Mouse (Mus musculus) fibroblast of lung, adult 2 months (primary cell): ENCODE measurements around the gene Entpd7.

Source experiments
- DNase-seq: peaks from one replicate; pipeline ENCODE4 v3.0.0-alpha.2; 2011; ENCODE audit warnings: low read depth

Gene Entpd7

DNA sequence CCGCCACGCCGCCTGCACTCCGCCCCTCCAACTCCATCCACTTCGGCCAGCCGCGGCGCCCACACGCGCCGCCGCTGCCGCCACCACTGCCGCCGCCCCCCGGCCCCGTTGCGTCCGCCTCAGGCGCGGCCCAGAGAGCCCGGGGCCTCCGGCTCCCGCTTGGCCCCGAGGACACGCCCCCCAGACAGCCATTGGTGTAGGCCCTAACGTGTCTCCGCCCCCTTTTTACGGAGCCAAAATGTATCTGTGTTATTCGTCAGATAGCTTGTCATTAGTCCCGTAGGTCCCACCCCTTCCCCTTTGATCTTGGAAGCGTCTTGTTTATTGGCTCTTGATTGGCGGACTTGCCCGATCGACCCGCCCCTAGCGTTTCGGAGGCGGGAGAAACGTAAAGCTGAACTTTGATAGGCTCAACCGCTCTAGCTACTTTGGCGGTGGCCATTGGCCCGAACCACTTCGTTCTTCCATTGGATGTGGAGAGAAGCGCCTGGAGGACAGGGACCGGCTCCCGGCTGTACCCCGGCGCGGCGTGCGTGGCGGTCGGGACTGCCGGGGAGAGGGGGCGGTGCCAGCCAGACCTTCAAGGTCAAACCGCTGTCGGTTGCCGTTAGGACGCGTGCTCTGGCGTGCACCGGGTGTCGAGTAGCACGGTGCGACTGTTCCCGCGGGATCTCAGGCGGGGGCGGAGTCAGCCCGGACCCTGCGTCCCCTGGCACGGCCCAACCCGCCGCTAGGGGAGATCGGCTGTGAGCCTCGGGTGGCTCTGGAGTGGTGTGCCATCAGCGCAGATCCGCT lies 14.5 kb upstream of the Entpd7 start, which contains the start of gene Slc25a28:
TSS of gene Slc25a28 (minus strand) at position 152 of the 795 bp plus-strand sequence.
- peak; percentile 99 for DNase-seq

DNA sequence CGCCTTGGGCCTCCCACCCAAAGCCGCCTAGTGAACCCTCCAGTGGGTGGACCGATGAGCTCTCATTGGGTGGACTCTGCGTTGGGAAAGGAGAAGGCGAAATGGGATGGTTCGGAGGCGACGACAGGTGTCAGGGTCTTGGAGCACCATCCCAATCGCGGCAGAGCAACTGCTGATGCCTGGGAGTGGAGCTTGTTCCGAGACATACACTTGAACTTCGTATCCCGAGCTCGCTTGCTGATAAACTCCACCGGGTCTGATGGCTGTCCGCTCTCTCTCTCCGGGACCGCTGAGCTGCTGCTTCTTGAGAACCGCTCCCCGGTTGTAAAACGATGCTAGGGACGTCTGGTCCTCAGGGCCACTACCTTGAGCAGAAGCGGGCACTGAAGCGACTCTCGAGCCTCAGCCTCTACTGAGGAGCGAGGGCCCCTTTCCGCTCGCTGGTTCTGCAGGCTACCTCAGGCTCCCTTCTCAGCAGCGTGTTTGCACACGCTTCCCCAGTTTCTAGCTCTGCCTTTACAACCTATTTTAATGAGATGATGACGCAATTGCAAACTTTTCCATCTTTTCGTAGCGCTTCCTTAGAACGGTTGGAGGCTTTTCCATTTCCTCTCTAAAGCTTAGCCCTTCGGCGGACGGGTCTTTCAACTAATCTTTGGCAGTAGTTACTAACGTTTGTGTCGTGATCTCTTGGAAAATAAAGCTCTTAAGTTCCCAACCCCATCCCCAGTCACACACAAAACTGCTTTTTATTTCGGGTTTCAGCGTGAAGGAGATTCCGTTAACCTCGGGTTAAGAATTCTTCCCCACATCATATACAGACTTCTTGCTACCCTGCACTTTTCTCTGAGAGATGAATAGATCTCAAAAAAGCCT lies 13.7 kb upstream of the Entpd7 start:
- DNase-seq, result no peak

DNA sequence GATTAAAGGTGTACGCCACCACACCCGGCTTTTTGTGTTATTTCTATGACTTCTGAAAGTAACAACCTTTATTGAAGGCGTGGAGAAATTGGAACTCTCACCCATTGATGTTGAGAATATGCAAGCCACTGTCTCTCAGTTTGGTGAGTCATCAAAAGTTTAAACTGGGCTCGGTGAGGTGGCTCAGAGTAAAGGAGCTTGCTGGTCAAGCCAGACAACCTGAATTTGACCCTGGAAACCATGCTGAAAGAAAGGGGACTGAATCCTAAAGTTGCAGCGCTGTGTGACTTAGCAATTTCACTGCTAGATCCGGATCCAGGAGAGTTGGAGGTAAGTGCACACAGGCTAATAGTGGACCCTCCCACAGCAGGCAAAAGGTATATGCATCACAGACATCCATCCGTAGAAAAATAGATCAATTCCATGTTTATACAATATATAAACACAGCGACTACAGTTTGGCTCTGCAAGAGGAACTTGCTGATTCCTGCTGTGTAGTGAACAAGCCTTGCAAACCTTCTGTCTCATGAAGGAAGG lies 10.9 kb upstream of the Entpd7 start:
- no peak for DNase-seq

DNA sequence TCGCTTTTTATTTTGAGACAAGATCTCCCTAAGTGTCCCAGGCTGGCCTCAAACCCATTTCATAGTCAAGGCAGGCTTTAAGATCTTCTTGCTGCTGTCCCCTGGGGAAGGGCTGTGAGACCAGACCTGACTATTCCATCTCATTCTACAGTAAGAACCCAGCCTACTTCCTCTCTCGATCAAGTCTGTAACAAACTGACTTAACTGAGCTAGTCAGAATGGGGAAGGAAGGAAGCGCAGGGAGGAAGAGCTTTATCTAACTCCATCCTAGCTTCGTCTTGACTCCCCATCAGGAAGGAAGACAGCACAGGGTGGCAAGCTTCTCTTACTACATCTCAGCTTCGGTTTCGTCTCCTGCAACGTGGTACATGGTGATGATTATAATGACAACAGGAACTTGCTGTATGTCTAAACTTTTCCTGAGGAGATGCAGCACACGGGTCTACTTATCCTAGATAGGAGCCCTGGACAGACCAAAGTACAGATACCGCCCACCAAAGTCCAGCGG lies 9.9 kb upstream of the Entpd7 start:
- DNase-seq, result no peak

DNA sequence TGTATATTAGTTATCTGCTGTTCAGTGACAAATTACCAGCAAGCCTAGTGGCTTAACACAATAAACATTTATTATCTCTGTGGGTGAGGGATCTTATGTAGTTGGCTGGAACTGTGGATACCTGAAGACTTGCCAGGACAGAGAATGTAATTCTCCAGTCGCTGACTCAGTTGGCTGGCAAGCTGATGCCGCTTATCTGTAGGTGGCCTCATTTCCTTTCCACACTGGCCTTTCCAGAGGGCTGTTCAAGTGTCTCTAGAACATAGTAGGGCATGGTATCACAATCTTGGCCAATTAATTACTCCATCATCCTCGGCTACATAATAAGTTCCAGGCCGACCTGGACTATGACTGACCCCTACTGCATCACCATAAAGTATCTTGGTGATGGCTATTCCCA lies 7.9 kb upstream of the Entpd7 start:
- no peak for DNase-seq

DNA sequence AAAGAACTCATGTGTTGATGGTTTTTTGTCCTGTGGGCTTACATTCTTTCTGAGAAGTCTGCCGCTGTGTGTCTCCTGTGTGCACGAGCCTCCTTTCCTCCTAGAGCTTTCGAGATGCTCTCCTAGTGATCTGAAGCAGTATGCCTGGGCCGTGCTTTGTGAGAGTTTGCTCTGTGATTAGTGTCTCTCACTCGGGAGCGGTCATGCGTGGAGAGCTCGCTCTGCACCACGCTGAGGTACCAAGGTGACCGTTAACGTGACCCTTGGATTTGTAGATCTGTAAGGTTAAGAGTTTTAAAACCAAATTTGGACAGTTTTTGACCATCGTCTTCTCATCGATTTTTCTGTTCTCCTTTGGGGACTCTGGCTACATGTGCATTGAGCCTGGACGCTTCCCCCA lies 3.3 kb downstream of the Entpd7 start:
- no peak for DNase-seq

DNA sequence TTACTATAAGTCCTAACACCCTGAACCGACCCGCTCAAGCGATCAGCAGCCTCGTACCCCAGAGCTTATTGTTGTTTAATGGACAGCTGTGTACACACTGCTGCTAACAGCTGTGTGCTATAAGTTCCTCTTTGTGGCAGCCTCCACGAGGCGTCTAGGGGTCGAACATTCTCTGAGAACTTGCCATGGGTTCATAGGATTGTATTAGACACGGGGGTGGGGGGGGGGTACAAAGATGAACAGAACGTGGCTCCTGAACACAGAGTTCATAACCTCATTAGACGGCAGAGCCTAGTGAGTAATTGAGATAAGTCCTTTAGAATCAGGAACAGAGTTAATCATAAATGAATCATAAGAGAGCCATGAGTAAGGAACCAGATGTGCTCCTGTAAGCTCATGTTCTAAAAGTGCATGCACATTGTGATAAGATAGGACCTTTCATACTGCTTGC lies 6.1 kb downstream of the Entpd7 start:
- no peak for DNase-seq

DNA sequence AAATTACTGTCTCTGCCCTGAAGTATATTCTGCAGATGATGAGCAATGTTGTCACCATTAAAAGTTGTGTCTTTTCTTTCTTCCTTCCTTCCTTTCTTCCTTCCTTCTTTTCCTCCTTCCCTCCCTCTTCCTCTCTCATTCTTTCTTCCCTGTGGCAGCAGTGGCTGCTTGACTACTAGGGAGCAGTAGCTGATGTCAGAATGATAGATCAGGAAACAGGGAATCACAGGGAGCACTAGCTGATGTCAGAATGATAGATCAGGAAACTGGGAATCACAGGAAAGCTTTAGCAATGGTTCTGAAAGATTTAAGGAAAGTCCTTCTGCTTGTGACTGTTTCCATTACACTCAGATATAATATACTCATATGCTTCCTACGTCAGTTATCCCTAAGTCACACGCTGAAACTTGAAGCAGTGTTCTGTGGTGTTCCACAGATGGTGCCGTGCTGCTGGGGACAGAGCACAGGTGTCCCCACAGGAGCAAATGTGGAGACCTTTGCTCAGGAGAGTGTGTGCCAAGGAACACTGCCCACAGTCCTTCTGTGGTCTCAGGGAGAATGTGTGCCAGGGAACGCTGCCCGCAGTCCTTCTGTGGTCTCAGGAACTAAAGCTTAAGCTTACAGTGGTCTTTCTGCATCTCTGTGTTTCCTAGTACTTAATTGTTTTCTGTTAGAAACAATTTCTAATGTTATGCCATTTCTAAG lies 8.3 kb downstream of the Entpd7 start:
- no peak for DNase-seq

DNA sequence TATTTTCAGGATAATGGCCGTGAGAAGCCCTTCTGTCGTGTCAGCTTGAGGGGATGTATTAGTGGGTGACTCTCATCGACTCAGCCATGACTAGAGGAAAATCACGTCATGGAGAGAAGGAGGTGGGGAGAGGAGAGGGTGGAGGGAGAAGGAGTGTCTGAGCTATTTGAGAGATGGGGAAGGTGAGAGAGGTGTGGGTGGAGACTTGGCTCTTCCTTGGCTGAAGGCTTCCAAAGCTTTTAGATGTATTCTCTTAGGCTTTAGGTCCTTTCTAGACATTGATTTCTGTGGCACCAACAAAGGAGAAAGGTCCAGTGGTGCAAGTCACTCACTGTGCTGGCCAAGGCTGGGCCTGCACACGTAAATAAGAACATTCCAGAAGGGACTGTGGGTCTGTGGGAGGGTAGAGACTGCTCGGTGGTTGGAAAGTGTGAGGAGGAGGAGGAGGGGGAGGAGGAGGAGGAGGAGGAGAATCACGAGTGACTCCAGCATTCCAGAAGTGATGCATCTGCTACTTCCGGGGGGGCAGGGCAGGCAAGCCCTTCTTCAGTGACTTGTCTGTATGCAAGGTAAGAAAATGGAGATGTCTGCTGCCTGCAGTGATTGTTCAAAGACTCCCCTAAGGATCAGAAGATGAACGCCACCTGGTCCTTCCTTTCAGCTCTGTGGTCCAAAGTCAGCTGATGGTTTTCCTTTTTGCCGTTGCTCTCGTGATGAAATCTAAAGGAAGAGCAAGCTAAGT lies 9.7 kb downstream of the Entpd7 start:
- no peak for DNase-seq

DNA sequence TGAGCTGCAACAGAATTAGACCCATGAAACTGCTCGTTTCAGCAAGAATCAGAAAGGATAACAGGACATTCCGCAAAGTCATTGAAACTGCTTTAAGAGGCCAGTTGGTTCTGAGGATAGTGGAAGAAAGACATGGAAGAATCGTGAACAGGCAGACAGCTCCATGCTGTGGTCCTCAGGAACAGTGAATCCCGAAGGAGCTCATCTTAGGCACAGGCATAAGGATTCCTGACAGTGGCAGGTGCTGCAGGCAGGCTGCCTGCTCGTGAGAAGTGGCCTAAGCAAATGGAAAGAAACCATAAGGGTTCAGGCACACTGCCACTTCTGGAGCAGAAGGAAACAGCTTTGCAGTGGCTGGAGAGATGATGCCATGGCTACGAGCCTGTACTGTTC lies 10.3 kb downstream of the Entpd7 start:
- no peak for DNase-seq

DNA sequence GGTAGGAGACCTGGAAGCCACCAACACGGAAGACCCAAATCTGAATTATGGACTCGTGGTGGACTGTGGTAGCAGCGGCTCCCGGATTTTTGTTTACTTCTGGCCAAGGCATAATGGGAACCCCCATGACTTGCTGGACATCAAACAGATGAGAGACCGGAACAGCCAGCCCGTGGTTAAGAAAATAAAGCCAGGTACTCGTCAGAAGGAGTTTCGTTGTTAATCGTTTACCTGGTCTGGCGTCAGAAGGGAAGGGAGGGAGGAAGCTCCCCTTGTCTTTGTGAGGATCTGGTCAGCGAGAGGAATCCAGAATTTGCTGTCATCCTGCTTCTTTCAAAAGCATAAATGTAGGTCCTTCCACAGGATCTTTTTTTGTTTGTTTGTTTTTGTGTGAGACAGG lies 14.7 kb downstream of the Entpd7 start:
- no peak for DNase-seq

DNA sequence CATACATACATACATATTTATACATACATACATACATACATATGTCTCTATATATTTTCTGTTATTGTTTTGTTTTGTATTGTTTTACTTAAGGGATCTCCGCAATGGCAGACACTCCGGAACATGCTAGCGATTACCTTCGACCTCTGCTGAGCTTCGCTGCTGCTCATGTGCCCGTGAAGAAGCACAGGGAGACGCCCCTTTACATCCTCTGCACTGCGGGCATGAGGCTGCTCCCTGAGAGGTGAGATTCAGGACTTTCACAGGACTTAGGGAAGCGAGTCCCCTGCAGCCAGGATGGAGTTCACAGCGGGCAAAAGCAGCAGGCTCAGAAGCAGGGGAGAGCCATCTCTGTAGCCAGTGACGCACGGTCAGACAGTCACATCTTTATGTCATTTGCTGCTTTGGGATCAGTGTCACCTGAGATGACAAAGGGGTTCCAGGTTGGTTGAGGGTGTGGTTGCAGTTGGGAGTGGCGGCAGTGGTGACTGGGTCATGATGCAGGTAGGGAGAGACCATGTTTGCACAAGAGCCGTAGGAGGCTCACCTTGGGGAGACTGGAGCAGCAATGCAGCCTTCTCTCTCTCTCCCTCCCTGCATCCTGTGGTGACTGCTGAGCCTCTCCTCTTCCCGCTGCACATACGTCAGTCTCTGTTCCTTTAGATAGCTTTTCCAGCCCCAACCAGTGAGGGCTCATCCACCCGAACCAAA lies 15.5 kb downstream of the Entpd7 start:
- no peak for DNase-seq

DNA sequence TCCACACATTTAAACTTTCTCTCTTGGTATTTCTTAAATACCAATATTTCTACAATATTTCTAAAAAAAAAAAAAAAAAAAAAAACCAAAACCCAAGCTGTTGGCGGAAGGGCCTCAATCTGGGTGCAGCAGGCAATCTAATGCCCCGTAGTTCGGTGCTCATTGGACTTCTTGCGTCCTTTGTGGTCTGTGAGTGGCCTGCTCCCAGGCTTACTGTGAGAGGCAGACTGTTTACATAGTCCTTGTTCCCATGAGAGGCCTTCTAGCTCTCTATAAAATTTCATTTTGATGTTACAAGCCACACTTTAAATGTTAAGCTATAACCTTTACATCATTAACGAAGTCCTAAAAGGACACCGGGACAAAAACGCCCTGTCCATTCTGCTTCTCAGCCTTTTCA lies 18.7 kb downstream of the Entpd7 start:
- no peak for DNase-seq

DNA sequence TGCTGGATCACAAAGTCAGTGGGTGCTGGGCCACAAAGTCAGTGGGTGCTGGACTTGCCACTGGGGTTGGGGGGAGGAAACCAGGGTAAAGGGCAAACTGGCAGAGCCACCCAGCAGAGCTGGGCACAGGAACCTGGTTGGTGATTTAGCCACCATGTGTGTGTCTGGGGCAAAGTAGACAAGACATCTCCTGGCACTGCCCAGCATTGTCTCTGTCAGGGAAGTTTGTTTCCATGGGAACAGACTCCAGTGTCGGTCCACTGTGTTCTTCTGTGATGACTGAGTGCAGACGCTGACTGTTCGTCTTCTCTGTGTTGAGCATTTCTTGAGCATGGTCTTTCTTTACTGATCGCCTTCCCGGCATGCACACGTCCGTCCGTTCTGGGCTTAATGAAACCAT lies 19.8 kb downstream of the Entpd7 start:
- DNase-seq, result no peak

DNA sequence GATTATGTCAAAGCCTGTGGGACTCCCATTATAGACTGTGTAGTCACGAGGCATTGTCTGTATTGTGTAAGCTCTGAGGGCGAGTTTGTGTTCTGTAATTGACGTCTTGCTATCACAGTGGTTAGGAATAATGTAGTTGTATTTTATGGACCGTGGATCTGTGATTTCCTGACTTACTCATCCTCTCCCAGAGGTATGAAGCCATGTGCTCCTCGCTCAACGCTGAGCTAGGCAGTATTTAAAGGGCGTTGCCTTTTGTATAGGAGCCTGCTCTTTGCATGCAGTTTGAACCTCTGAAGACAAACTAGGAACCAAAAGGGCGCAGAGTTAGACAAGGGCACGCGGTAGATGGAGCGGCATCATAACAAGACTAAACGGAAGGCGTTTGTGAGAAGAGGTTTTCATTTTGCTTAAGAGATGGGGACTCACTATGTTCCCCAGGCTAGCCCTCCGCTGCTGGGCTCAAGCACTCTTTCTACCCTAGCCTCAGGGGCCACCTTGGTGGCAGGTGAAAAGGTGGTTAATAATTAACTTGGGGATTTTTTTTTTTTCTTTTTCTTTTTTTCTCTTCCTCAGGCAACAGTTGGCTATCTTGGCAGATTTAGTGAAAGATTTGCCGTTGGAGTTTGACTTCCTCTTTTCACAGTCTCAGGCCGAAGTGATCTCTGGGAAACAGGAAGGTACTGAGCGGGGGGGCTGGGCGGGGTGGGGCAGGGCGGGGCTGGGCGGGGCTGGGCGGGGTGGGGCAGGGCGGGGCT lies 21.9 kb downstream of the Entpd7 start:
- DNase-seq, result no peak

DNA sequence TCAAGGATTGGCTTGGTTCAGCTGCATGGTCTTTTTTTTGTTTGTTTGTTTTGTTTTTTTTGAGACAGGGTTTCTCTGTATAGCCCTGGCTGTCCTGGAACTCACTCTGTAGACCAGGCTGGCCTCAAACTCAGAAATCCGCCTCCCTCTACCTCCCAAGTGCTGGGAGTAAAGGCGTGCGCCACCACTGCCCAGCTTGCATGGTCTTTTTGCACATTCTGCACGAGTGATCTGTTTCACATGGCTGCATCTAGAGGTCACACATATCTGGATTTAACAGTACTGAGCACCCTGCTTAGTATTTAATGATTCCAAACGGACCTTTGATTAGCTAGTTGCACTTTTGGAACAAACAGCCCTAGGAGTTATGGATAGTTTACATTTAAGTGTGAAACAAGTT lies 22.5 kb downstream of the Entpd7 start:
- DNase-seq, result no peak

DNA sequence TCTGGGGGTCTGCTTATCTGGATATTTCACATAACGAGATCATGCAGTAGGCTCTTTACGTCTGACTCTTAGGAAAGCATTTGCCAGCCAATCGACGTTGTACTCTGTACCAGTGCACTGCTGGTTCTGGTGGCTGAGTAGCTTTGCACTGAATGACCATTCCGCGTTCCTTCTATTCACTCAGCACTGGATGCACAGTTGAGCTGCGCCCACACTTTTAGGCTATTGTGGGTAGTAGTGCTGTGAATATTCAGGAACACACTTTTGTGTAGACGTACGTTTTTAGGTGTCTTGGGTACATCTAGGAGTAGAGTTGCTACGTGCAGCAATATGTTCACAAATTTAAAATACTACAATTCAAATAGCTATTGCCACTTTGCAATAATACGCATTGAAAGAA lies 30.6 kb downstream of the Entpd7 start:
- no peak for DNase-seq

DNA sequence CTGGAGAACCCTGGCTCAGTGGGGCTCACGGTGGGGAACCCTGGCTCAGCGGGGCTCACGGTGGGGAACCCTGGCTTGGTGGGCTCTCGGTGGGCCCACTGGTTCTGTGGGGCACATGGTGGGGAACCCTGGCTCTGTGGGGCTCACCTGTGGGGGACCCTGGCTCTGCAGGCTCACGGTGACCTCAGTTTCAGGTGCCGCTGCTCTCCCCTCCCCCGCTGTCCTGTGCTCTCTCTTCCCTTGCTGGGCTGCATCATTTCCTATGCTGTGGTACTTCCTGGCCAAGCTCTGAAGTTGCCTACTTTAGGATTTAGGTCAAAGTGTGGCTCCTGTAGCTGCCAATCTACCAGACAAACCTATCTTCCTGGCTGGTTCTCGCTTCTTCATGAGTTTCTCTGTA lies 33.4 kb downstream of the Entpd7 start:
- DNase-seq, result no peak

DNA sequence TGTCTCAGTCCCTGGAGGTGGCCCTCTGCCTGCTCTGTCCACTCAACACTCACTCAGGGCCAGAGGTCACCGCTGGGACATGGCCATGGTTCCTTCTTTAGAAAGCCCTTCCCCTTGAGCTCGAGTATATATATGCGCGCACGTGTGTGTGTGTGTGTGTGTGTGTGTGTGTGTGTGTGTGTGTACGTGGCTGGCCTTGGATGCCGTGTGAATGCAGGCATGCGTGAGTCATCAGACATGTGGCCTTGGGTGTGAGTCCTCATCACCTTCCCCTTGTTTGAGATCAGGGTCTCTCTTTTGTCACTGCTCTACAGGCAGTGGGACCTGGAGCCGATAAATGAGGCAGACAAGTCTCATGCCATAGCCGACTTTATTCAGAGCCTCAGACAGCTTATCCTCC lies 34.0 kb downstream of the Entpd7 start:
- DNase-seq, result no peak

DNA sequence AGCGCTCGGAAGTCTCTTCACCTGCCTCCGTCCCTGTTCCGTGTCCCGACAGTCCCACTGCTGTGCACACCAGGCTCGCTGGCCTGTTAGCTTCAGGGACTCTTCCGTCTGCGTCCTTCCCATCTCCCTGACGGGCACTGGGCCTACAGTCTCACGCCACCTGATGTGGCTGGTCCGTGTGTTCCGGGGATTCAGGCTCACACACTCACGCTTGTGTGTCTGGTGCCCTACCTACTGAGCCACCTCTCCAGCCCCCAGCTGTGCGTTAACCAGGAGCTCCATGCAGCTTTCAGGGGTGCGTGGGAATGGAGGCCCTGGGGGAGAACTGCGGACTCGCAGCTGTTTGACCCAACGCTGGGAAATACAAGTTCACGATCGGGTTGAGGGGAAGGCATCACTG lies 34.7 kb downstream of the Entpd7 start:
- DNase-seq, result no peak
